Mouse (Mus musculus) retina, embryonic 14.5 days (tissue): ENCODE data around the gene Gsx1.

Source experiments
- DNase-seq: peaks from one replicate; pipeline ENCODE4 v3.0.0-alpha.2; 2015; ENCODE audit warnings: low spot score

Gsx1 gene

DNA sequence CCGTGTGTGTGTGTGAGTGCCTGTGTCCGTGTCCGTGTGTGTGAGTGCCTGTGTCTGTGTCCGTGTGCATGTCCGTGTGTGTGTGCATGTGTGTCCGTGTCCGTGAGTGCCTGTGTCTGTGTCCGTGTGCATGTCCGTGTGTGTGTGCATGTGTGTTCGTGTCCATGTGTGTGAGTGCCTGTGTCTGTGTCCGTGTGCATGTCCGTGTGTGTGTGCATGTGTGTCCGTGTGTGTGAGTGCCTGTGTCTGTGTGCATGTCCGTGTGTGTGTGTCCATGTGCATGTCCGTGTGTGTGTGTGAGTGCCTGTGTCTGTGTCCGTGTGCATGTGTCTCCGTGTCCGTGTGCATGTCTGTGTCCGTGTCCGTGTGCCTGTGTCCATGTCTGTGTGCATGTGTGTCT, 19.4 kb downstream of the Gsx1 start:
- DNase-seq, result no peak

DNA sequence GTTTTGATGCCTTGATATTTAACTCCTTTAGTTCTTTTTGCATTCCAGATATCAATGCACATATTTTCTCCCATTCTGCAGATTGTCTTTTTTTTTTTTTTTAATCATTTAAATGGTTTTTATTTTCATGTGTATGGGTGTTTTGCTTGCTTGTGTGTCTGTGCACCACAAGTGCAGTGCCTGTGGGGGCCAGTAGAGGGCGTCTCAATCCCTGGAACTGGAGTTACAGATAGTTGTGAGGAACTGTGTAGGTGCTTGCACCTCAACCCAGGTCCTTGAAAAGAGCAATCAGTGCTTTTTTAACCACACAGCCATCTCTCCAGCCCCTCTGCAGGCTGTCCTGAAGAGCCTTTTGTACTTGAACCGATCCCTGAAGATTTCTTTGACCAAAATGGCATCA, 20.0 kb downstream of the Gsx1 start:
- DNase-seq, result no peak

DNA sequence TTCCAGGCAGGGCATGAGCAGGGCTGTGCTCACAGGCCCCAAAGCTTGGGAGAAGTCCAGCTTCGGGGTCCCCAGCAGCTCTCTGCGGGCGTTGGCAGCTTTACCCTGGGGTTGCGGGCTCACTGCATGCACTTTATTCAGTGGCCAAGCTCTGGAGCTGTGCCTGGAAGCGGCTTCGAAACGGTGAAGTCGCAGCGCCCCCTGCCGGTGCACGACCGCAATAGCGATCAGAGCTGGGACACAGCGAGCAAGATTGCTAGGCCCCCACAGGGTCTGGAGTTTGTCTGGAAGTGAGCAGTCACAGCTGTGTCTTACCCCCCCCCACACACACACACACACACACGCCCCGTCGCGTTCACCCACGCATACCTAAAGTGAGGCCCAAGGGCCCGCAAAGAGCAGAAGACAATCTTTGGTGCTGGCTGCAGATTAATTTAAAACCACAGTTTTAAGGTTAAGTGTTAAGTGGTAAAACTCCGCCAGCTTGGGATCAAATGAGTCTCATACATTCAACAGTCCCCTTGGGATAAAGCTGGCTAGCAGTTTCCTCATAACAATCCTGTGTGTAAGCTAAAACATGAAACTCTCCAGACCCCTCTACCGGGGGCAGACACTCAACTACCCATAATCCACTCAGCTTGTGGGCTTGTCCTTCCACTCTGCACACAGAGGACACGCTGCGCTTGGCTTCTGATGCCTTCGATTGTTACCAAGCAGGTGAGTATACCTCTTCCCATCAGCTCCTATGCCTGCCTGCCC, 39.0 kb downstream of the Gsx1 start:
- DNase-seq, result peak; percentile 89

DNA sequence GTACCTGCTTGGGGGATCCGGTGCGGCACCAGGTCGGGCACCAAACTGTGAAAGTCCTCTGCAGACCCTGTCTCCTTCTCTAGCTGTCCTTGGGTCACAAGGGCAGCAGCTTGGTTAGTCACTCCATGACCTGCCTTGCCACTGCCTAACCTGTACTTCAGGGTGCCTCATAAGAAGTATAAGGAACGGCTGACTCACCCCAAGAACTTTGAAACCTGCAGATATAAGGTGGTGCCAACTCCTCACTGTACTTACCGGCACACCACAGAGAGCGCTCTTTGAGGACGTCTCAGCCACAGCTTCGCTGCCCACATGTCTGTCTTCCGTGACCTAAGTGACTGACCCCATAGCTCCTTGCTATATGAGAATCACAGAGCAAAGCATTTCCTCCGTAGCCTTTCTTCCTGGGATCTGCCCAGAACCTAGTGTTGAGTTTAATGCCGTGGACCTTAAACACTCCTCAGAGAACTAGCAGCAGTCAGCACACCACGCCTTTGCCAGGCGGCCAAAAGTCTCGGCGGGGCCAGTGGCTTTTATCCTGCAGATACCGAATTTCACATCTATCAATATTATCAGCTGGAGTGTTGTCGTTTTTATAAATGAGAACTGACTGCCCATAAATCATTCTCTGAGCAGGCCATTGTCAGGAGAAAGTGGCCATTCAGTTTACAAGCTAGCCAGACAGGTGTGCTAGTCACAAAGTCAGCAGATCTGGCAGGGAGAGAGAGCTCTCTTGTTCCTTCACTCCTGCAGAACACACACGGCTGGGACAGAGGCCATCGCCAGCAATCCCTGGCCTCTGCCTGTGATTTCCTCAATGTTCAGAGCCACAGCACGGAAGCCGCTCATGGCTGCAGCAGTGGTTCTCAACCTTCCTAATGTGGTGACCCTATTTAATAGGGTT, 47.2 kb downstream of the Gsx1 start:
- DNase-seq, result no peak
